Mouse (Mus musculus): ENCODE results near the gene Rnft2.

DNA sequence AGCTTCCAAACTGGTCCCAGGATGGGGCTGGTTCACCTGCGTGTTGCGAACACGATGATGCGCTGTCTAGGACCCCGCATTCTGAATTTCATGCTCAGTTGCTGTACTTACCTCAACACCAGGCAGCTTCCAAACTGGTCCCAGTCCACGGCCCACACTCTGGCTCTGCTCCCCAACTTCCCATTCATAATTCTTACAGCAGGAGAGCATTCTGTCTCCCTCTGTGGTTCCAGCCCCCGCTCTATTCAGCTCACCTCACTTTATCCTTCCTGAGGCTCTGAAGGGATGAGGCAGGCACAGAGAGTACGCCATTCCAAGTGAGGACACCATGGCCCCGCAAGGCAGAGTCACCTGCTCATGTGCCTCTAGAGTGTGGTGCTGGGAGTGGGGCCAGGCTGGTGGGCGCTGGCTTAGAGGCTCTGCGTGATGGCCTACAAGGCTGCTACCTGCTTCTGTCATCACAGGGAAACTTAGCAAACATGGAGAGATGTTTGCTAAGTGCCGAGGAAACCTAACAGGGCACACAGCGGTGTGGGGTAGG, 14.8 kb downstream of the Rnft2 start:
- TF ChIP-seq POLR2A (IDR thresholded peaks at IDR 0.05; ENCODE audit: insufficient read length, low read depth) (no peak), USF1 (IDR thresholded peaks at IDR 0.05; ENCODE audit: low read depth) (no peak), CEBPB (IDR thresholded peaks at IDR 0.05; ENCODE audit: insufficient read depth, poor library complexity, severe bottlenecking) (no peak), MAX (IDR thresholded peaks at IDR 0.05; ENCODE audit: low read depth) (no peak), E2F4 (IDR thresholded peaks at IDR 0.05; ENCODE audit: insufficient read depth) (no peak), POLR2AphosphoS2 (IDR thresholded peaks at IDR 0.05; ENCODE audit: insufficient read length, low read depth) (no peak), SRF (IDR thresholded peaks at IDR 0.05; ENCODE audit: control insufficient read depth, insufficient read length, low read depth) (no peak), REST (IDR thresholded peaks at IDR 0.05; ENCODE audit: insufficient read depth, insufficient read length) (no peak), TCF12 (IDR thresholded peaks at IDR 0.05; ENCODE audit: insufficient read depth, poor library complexity, severe bottlenecking) (no peak), MYOD1 (IDR thresholded peaks at IDR 0.05; ENCODE audit: control insufficient read depth in 1 of 3, insufficient read length in 2 of 3, low read depth in 2 of 3) (no peak), MYOG (IDR thresholded peaks at IDR 0.05; ENCODE audit: control insufficient read depth in 1 of 3, insufficient read depth in 1 of 3, insufficient read length in 2 of 3, low read depth in 2 of 3) (no peak)
